Mouse (Mus musculus) urinary bladder, postnatal 14 days (tissue): Measurements from ENCODE around the gene Klhdc10.
"Not testable (repeated sequence)": the region's sequence is repeated elsewhere in the genome, so short reads cannot be mapped to it uniquely, and the experiment has no call there.

Source experiments
- DNase-seq: peaks from one replicate; pipeline ENCODE4 v3.0.0; 2021; ENCODE audit warnings: low spot score

The Klhdc10 gene

DNA sequence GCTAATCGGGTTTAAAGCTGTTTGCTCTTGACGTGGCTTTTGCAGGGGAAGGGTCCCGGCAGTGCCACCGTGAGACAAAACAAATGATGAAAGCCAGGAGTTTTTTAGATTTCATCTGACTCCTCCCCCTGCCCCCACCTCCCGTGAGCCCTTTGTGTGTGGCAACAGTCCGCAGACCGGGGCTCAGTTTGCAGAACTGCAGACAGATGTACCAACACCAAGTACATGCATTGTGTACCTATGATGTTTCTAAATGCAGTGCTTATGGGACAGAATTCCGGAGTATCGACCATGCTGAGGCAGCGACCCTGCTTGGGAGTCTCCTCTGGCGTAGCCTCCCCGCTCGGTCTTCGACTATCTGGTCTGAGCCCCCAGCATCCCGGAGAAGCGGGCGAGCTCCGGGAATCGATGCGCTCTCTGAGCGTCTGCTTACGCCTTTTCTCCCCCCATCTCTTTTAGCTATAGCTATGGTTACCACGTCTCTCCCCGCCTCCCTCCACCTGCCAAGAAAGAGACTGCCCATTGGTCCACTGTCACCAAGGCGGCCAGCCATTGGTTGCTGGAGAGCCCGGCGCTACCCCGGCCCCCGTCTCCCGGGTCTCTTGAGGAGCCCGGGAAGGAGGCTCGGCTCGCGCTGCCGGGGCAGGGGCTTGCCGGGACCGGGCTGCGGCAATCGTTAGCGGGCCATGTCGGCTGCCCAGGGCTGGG lies at the start of gene Klhdc10:
TSS of gene Klhdc10 (plus strand) at position 561 of the 708 bp plus-strand sequence.
- peak; percentile 99 for DNase-seq

DNA sequence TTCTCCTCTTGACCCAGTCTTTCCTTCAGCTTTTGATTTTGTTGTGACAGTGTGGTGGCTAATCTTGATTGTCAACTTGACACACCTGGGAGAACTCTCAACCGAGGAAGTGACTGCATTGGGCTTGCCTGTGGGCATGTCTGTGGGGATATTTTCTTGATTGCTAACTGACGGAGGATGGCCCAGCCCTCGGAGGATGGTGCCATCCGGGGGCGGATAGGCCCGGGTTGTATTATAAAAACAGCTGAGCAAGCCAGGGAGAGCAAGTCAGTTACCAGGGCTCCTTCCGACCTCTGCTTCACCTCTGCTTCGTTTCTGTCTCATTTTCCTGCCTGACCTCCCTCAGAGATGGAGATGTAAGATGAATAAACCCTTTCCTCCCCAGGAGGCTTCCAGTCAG lies 48.9 kb upstream of the Klhdc10 start:
- DNase-seq = no peak

DNA sequence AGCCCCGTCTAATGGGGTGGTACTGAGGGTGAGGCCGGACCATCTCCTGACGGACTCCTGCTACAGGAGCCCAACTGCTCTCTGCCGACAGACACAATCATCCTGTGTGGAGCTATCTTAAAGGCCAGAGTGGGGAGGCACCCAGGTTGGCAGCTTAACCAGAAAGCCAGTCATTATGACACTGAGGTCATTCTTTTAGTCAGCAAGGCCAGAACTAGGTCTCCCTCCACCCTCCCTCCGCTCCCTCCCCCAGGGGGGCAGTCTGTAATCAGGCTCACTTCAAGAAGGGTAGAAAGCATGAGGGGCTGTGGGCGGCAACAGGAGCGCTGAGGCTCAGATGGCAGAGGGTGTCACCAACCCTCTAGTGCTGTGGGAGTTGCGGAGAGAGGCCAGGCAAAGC lies 48.0 kb upstream of the Klhdc10 start:
- DNase-seq = no peak

DNA sequence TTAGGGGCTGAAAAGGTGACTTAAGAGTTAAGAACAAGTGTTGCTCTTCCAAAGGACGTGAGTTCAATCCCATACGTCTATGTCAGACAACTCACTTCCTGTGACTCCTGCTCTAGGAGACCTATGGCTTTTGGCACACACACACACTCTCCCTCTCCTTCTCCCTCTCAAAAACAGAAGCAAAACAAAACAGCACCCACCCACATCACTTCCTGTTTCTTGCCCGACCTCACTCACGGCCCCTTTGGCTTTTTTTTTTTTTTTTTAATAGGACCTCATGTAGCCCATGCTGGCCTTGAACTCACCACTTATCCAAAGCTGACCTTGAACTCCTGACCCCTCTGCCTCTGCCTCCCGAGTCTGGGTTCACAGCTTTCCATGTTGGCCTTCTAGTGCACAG lies 46.9 kb upstream of the Klhdc10 start:
- no peak for DNase-seq

DNA sequence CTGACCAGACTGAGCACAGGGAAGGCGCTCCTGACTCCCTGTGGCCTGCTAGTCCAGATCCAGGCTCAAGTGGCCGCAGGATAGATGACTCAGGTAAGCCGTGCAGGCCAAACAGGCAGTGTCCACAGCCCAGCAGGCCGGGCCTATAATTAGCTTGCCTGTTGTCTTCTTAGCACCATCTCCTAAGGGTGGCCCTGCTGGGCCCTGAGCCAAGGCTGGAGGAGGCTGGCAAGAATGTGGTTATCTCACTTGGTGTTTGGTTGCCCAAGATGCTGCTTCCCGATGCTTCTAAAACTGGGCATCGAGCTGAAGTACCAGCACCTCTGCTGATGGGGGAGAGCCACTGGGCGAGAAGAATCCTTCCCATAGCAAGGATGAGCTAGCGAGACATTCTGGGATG lies 46.0 kb upstream of the Klhdc10 start:
- peak; percentile 29 for DNase-seq

DNA sequence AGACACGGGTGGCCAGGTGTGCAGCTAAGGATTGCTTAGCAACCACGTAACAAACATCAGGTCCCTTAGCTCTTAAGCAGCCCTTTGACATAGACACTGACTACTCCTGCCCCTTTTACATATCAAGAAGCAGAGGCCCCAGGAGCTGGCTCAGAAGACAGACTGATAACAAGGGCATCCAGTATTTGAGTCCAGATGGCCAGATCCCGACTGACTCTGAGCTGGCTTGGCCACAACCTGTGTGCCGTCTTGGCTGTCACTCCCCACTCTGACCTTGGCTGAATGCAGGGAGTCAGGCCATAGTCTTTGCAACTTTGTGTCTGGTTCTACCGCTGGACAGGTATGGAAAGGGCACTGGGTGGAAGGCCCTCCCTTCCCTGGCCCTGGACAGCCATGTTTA lies 45.5 kb upstream of the Klhdc10 start:
- DNase-seq = no peak

DNA sequence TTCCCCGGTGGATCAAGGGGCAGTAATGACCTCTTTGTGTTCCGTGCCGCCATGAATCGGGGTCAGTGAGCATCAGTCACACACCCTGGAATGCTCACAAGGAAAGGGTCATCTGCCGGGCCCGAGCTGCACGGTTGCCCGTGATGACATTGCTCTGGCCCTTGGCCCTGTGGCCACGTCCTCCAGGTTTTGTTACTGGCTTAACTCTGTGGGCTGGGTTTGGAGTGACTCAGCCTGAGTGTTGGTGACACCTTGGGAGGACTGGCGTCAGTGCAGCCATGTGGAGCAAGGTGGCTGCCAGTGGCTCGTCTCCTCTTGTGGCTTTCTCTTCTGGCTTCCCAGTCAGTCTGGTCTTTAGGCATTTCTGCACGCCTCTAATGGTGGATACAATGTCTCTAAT lies 45.0 kb upstream of the Klhdc10 start:
- peak; percentile 43 for DNase-seq

DNA sequence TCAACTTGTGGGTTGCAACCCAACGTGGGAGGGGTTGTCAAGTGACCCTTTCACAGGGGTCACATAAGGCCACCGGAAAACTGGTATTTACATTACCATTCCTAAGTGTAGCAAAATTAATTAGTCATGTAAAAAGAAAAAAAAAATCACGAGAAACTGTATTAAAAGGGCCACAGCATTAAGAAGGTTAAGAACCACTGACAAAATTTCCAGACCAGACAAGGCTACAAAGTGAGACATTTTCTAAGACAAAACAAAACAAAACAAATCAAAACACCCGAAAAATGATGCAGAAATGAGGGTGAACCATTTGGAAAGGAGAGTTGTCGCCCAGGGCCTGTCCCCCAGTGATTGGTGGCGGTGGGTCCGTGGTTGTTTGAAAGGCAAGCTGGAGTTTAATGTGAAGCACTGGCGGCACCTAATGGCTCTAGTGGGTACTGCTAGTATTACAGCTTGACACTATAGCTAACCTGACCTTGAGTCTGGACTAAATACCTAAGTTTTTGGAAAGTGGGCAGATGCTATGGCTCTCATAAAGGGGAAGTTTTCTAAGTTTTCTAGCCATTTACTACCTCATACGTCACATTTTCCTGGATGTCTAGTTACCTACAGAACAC lies 44.0 kb upstream of the Klhdc10 start:
- DNase-seq = peak; percentile 75

DNA sequence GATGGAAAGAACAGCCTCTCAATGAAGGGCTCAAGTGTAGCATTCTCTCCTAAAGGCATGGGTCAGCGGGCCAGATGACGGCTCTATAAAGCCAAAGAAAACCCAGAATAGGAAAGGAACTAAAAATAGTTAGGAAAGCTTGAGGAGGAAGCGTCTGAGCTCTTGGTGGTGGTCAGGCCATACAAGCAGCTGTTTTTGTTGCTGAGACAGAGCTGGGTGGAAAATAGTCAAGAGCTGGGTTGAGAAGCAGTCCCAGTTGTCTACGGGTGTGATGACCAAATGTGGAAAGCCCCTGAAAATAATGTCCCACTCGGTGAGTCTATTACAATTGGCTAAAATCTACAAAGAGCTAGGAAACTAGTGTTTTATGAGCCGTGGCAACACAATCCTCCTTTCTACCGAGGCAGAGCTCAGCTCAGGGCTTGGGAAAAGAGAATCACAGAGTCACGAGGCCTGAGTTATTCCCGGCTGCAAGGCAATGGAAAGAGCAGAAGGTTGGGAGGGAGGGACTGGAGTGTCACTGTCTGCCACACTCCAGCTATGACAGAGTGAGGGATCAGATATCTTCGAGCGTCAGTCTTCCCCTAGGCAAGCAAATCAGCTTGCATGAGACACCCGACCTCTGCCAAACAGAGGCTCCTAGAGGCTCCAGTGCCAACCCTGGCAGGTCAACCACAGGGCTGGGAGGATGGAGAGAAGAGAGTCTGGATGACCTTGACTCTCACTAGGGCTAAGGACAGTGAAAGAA lies 41.7 kb upstream of the Klhdc10 start:
- DNase-seq = no peak

DNA sequence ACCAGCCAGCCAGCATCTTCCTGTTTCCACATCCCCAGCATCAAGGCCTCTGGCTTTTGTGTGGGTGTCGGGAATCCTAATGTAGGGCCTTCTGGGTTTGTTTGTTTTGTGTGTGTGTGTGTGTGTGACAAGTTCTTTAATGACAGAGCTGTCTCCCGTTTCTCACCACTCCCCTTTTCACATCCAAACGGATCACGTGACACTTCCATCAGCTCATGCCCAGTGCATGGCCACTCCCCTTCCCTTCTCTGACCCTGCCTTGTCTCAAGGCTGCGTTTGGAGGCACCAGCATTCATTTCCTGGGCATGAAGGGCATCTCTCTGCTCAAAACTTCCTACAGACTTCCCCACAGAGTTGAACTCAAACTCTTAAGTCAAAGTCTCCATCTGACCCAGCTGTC lies 37.9 kb upstream of the Klhdc10 start:
- DNase-seq = no peak

DNA sequence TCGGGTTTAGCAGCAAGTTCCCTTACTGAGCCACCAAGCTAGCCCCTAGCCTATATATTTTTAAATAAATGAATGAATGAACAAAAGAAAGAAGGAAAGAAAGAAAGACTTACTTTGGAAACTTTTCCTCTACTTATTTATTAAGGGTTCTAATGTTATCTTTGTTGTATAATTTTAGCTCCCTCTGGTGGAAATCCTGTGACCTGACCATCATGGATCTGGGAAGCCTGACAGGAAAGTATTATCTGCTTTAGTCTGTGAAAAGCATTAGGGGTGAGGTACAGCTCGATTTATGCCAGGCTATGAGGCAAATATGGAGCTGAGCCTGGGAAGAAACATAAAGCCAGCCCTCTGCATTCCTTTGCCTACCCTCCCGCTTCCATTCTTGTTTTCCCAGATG lies 32.4 kb upstream of the Klhdc10 start:
- DNase-seq = no peak

DNA sequence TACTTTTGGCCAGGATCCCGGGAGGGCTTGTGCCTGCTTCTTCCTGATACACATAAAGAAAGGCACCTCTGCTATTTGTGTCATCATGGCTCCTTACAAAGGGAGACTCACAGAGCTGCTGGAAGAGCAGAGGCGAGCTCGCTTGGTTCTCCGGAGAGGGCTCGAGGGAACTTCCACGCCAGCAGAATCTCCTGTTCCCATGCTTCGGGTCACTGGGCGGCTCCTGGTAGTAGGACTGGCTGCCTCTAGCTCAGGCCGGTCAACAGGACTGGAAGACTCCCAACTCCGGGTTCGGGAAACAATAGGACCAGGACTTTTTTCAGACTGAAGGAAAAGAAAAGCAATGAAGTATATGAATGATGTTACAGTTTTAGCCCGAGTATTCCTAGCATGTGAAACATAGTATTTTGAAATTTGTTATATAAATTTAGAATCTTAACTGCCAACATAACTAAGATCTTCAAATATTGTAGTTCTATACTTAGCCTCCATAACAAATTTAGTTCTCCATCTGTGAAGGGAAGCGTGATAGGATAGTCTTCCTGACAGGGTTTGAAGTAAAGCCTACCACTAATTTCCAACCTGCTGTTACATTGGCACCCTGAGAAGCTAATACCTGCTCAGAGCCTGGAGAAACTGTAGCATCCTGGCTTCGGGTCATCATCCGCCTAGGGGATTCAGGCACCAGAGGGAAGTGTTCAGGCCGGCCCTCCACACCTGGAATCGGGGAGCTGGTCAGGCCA lies 28.9 kb upstream of the Klhdc10 start:
- no peak for DNase-seq

DNA sequence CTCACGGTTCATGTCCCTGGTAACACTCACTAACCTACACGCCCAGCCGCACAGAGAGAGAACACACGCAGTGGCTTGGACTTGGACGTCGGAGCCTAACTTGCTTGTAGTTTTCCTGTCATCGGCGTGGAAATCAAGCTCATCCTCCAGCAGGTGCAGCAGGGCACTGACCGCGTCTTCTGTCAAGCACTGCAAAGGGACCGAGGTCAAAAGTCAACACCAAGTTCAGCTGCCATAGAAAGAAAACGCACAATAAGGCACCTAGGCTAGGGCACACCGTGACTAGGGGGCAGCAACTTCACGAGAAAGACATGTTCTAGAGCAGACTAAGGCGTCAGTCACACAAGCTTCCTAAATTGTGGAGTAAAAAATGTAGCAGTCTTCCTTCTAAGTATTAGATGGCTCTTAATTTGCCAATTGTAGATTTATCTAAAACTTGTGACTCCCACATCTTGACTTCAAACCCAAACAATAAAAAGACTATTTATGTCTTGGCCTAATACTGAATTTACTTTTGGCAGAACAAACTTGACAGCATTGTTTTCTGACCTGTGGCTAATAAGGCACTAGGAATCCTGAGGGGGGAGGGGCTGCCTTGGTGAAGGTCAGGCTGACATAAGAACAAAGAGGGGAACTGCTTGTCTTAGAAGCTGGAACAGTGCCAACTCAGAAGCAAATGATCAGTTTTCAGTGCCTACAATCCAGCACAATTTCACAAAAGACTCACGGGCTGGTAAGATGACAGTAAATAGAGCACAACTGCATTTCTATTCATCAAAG lies 26.7 kb upstream of the Klhdc10 start:
- peak; percentile 29 for DNase-seq

DNA sequence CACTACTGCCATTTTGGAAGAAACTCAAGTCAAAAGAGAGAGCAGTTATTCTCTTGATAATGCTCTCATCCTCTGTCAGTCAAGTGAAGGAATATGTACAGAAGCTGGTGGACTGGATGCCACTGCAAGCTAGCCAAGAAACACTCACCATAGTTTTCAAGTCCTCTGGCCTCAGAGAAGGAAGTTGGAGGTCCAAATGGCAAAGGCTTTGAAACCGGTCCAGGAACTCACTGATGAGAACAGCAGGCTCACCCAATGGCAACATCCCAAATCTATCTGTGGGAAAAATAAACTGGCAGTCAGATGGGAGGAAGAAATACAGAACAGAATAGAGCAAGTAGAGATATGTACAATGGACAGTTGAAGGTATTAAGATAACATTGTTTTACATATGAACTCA lies 25.9 kb upstream of the Klhdc10 start:
- DNase-seq = no peak

DNA sequence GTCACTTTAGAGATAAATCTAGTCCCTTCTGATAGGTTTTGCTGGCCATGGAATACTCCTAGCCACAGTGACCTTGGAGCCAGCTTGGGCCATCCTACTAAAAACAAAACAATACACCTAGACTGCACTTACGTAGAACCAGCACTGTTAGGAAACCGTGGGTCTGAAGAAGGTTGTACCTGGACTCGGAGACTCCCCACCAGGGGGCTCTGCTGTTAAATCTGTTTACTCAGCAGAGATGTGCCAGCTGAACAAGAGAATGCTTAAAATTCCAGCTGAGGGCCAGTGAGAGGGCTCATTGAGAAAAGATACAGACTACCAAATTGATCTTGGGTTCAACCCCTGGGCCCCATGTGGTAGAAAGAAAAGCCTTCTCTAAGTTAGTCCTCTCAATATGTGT lies 20.6 kb upstream of the Klhdc10 start:
- DNase-seq = no peak

DNA sequence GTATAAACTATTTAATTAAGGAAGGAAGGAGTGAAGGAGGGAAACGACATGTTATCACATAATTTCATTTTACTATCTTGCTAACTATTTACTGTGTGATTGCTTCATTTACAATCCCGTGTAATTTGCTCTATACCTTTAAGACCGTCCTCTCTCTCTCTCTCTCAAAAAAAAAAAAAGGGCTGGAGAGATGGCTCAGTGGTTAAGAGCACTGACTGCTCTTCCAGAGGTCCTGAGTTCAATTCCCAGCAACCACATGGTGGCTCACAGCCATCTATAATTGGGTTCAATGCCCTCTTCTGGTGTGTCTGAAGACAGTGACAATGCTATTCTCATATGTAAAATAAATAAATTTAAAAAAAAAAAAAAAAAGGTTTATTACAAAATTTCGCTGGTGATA lies 11.4 kb upstream of the Klhdc10 start:
- DNase-seq = not testable (repeated sequence)

DNA sequence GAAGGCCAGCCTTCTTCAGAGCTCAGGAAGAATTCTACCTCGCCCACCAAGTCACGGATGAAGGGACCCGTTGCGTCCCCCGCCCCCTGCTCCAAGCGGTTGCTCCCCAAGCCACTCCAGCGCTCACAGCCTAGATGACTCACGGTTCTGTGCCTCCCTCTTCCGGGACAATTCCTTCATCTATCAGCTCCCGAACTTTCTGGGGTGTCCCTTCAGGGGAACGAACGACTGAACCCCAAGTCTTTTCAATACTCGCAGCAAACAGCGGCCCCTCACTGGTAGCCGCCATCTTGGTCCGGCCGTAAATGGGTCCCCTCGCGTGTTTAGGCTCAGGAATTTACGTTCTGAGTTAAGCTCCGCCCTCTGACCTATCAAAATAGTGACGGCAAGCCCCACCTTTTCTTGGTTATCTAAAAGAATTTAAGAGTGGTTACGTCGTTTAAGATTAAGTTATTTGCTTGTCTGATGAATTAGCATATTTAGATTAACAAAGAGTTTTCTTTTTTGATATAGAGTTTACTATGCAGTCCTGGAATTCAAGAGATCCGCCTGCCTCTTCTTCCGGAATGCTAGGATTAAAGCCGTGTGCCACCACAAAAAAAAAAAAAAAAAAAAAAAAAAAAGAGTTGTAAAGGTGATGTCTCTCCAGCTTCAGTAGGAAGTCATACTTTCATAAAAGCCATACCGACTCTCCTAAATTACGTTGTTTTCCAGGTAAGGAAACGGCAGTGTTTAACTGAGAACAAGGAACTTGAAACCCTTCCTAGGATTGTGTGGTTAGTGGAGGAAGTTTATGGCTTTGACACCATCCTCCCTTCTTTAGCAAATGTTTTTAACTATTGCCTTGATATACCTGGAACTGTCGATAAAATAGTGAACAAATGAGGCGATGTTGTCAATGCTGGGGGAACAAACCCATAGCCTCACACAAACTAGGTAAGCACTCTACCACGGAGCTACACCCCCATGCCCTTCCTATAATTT lies 10.7 kb upstream of the Klhdc10 start, which contains the start of gene Zc3hc1:
TSS of gene Zc3hc1 (minus strand) at position 315 of the 984 bp plus-strand sequence.
- peak; percentile 68 for DNase-seq

DNA sequence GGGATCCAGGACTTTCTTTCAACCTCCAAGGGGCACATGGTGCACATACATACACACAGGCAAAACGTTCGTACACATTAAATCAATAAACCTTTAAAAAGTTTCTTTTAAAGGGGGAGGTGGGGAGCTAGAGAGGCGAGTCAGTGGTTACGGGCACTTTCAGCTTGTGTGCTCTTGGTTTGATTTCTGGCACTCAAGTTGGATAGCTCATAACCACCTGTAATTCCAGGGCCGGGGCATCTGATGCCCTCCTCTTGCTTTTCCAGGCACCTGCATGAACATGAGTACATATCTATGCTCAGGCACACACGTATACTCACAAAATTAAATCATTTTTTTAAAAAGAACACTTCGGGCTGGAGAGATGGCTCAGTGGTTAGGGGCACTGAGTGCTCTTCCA lies 9.7 kb upstream of the Klhdc10 start:
- no peak for DNase-seq

DNA sequence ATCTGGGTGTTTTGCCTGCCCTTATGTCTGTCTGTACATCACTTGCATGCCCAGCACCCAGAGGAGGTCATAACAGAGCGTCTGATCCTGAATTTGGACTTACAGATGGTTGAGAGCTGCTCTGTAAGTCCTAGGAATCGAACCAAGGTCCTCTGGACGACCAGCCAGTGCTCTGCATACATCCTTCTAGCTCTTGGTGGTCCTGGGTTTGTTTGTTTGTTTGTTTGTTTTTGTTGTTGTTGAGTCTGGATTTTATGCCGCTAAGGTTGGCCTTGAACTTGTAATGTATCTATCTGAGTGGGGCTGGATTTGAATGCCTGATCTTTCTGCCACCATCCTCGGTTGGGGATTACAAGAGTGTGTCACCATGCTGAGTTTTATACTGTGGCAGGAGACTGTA lies 1.5 kb upstream of the Klhdc10 start:
- no peak for DNase-seq

DNA sequence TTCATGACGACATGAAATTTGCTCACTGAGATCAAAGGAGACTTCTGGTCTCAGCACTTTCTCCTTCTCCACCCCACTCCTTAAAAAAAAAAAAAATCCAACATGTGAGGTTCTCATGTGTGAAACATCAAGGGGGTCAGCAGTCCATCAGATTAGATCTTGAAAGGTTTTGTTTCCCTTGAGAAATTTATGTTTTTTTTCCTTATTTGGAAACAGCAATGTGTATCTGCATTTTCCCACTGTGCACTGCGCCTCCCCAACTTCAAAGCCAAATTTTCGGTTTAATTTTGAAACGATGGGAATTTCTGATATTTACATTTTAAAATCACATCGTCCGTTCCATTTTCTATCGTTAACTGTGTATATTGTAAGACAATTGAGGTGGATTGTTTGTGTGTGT lies 952 bp upstream of the Klhdc10 start:
- DNase-seq = no peak
